Mouse (Mus musculus) neural tube, embryonic 10.5 days (tissue): ENCODE measurements around the gene 9330182L06Rik.

ENCODE experiments used
- DNase-seq: peaks from one replicate; pipeline ENCODE4 v3.0.0-alpha.2; 2017; ENCODE audit warnings: low spot score; ENCODE audit errors: extremely low spot score

Gene 9330182L06Rik

GRCm38 (mm10) chr5:9361982-9362661 lies 96.2 kb downstream of the 9330182L06Rik start:
- DNase-seq: no peak

GRCm38 (mm10) chr5:9364937-9365336 lies 99.0 kb downstream of the 9330182L06Rik start:
- no peak for DNase-seq

GRCm38 (mm10) chr5:9367920-9368692 lies 102.2 kb downstream of the 9330182L06Rik start:
- DNase-seq: no peak

GRCm38 (mm10) chr5:9371127-9371526 lies 105.2 kb downstream of the 9330182L06Rik start:
- DNase-seq: no peak

- no peak for DNase-seq
Observed at GRCm38 (mm10) chr5:9373341-9373740, 107.4 kb downstream of the 9330182L06Rik start.

GRCm38 (mm10) chr5:9389968-9390367 lies 124.0 kb downstream of the 9330182L06Rik start:
- no peak for DNase-seq

- no peak for DNase-seq
Observed at GRCm38 (mm10) chr5:9391858-9392393, 126.0 kb downstream of the 9330182L06Rik start.

GRCm38 (mm10) chr5:9417098-9417497 lies 151.2 kb downstream of the 9330182L06Rik start:
- DNase-seq: no peak

GRCm38 (mm10) chr5:9417802-9418201 lies 151.9 kb downstream of the 9330182L06Rik start:
- no peak for DNase-seq

GRCm38 (mm10) chr5:9419964-9420363 lies 154.0 kb downstream of the 9330182L06Rik start:
- no peak for DNase-seq

GRCm38 (mm10) chr5:9424464-9424863 lies 158.5 kb downstream of the 9330182L06Rik start:
- DNase-seq: no peak

GRCm38 (mm10) chr5:9427165-9427564 lies 161.2 kb downstream of the 9330182L06Rik start:
- no peak for DNase-seq

GRCm38 (mm10) chr5:9427581-9428241 lies 161.8 kb downstream of the 9330182L06Rik start:
- peak; percentile 28 for DNase-seq

- no peak for DNase-seq
Observed at GRCm38 (mm10) chr5:9428728-9429127, 162.8 kb downstream of the 9330182L06Rik start.

GRCm38 (mm10) chr5:9446146-9446545 lies 180.2 kb downstream of the 9330182L06Rik start:
- peak; percentile 22 for DNase-seq

- no peak for DNase-seq
Observed at GRCm38 (mm10) chr5:9448931-9449330, 183.0 kb downstream of the 9330182L06Rik start.

- no peak for DNase-seq
Observed at GRCm38 (mm10) chr5:9449570-9449969, 183.7 kb downstream of the 9330182L06Rik start.

- DNase-seq: no peak
Observed at GRCm38 (mm10) chr5:9453298-9453697, 187.4 kb downstream of the 9330182L06Rik start.

- DNase-seq: no peak
Observed at GRCm38 (mm10) chr5:9477587-9477986, 211.7 kb downstream of the 9330182L06Rik start.

GRCm38 (mm10) chr5:9495456-9495855 lies 229.5 kb downstream of the 9330182L06Rik start:
- no peak for DNase-seq

- no peak for DNase-seq
Observed at GRCm38 (mm10) chr5:9497235-9497634, 231.3 kb downstream of the 9330182L06Rik start.

GRCm38 (mm10) chr5:9511027-9511426 lies 245.1 kb downstream of the 9330182L06Rik start:
- DNase-seq: no peak
